Mouse (Mus musculus): ENCODE data around the gene Mab21l1. TPM values are rescaled to one million over a fixed set of nuclear protein-coding genes. Genes with fewer than 3 reads are reported as not detected.

The Mab21l1 gene
- polyA plus RNA-seq, 1 experiment from 2014 or later: 76.1 TPM

DNA sequence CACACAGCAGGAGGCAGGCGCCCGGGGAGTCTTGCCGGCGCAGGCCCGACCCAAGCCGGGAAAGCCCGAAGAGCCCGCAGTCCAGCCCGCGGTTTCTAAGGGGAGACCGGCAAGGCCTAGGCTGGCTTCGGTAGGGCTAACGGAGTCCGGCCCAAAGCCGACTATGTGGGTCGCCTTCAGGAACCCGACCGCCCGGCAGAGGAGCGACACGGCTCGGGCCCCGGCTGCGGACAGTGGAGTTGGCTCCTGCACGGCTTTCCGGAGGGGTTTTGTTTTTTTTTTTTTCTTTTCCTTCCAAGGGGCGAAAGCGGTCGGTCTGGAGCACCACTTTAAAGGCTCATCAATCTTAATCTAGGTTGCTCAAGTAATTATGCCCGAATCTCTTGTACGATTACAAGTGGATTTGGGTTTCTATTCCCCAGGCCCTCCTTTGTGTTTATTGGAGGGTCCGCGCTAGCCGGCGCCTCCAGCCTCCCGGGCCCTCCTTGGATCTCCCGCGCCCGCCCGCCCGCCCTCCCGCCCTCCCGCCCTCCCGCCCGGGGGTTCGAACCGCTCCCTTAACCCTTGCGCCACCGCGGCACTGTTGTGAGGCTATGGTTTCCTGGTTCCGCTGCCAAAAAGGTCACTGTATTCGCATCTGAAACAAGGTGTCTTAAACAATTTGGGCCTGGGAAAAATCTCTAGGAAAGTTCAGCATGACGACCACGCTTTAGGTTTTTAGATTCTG is 5.3 kb downstream of the Mab21l1 start:
- DNase-seq (ENCODE audit: low spot score): peak; percentile 77
- Histone ChIP-seq H3K27me3 (ENCODE audit: control insufficient read depth, insufficient read depth, low read length) (no peaks in the 10 kb centered on the region), H3K4me1 (ENCODE audit: control insufficient read depth, insufficient read depth, low read length) (no peaks in the 10 kb centered on the region), H3K27ac (replicated peaks; ENCODE audit: low read depth, low read length) (peak overlapping the region; percentile 97), H3K9ac (replicated peaks; ENCODE audit: low read length) (peak overlapping the region; percentile 83), H3K9me3 (replicated peaks; ENCODE audit: control insufficient read depth, low read length) (no peaks in the 10 kb centered on the region), H3K4me2 (ENCODE audit: low read depth, low read length) (peak overlapping the region; percentile 66), H3K36me3 (replicated peaks; ENCODE audit: control insufficient read depth, insufficient read depth, low read depth, low read length) (no peaks in the 10 kb centered on the region), H3K4me3 (ENCODE audit: low read depth, low read length) (peak overlapping the region; percentile 44)
- peak; percentile 51 for ATAC-seq (replicated peaks; ENCODE audit: insufficient number of reproducible peaks, low FRiP score, low TSS enrichment, low read depth)
- under 1% methylated on average over 50 of the region's 54 CpGs for WGBS

DNA sequence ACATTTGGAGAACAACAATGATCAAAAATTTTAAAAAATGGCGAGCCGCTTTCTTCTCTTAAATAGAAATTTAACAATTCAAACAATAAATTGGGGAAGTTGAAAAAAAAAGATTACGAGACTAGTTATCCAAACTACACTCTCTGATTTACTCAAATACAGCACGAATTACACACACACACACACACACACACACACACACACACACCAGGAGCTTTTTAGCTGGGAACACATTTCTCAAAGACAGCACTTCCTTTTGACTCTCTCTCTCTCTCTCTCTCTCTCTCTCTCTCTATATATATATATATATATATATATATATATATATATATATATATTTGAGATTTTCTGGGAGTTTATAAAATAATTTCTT is 5.9 kb downstream of the Mab21l1 start:
- Histone ChIP-seq H3K27me3 (ENCODE audit: control insufficient read depth, insufficient read depth, low read length) (no peaks in the 10 kb centered on the region), H3K9ac (replicated peaks; ENCODE audit: low read length) (no peak overlapping the region), H3K36me3 (replicated peaks; ENCODE audit: control insufficient read depth, insufficient read depth, low read depth, low read length) (no peaks in the 10 kb centered on the region), H3K27ac (replicated peaks; ENCODE audit: low read depth, low read length) (no peak overlapping the region), H3K9me3 (replicated peaks; ENCODE audit: control insufficient read depth, low read length) (no peaks in the 10 kb centered on the region), H3K4me3 (ENCODE audit: low read depth, low read length) (no peak overlapping the region), H3K4me1 (ENCODE audit: control insufficient read depth, insufficient read depth, low read length) (no peaks in the 10 kb centered on the region), H3K4me2 (ENCODE audit: low read depth, low read length) (peak overlapping the region; percentile 66; the same call in 1 of the 2 replicates)
- no peak for ATAC-seq (replicated peaks; ENCODE audit: insufficient number of reproducible peaks, low FRiP score, low TSS enrichment, low read depth)
- no peak for DNase-seq (ENCODE audit: low spot score)
- WGBS: 10% methylated on average over 4 of the region's 4 CpGs

DNA sequence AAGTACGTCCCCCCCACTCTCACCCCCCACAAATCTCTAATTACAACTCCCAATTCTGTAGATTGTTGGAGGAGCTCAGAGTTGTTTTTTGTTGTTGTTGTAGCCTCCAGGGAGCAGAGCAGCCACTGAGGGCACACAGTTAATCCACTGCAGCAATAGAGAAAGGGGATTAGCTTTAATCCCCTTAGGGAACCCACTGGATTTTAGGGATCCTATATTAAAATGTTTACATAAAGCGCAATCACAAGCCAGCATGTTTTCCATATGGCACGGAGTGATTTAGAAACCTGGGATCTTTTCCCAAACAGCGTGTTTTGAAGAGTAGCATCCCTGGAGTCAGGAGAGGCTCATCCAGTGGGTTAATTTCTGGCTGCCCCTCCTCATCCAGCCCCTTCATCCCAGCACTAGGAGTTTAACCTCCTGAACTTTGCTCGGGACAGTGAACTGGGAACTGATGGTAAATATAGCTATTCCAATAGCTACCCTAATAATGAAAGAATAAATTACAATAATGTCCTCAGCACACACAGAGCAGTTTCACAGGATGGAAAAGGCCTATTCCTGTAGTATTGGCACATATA is 6.4 kb downstream of the Mab21l1 start:
- no peaks in the 10 kb centered on the region for H3K36me3 ChIP-seq (replicated peaks; ENCODE audit: control insufficient read depth, insufficient read depth, low read depth, low read length)
- ATAC-seq (replicated peaks; ENCODE audit: insufficient number of reproducible peaks, low FRiP score, low TSS enrichment, low read depth) (no peak), DNase-seq (ENCODE audit: low spot score) (peak; percentile 25)
- no peak overlapping the region for H3K4me3 ChIP-seq (ENCODE audit: low read depth, low read length)
- no peak overlapping the region for H3K9ac ChIP-seq (replicated peaks; ENCODE audit: low read length)
- 12% methylated on average over 5 of the region's 5 CpGs for WGBS
- no peaks in the 10 kb centered on the region for H3K9me3 ChIP-seq (replicated peaks; ENCODE audit: control insufficient read depth, low read length)
- H3K4me2 ChIP-seq (ENCODE audit: low read depth, low read length): no peak overlapping the region
- H3K27ac ChIP-seq (replicated peaks; ENCODE audit: low read depth, low read length): no peak overlapping the region
- H3K4me1 ChIP-seq (ENCODE audit: control insufficient read depth, insufficient read depth, low read length): no peaks in the 10 kb centered on the region
- no peaks in the 10 kb centered on the region for H3K27me3 ChIP-seq (ENCODE audit: control insufficient read depth, insufficient read depth, low read length)

DNA sequence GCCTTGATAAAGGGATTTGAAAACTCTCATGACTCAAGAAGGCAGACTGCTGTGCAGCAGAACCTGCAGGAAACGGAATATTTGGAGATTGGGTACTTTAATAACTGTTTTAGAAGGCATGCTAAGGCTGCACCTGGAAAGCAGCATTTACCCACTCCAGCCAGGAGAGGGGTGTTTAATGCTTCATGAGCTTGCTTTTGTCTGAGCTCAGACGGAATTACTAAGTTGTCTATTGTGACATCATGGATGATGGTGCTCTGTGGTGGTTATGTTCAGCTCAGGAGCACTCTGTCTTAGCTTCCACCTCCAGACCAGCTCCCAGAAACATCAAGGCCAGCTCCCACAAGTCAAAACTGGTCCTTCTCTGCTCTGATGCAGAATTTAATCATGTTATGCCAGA is 7.5 kb downstream of the Mab21l1 start:
- Histone ChIP-seq H3K27me3 (ENCODE audit: control insufficient read depth, insufficient read depth, low read length) (no peaks in the 10 kb centered on the region), H3K27ac (replicated peaks; ENCODE audit: low read depth, low read length) (no peak overlapping the region), H3K9me3 (replicated peaks; ENCODE audit: control insufficient read depth, low read length) (no peaks in the 10 kb centered on the region), H3K4me3 (ENCODE audit: low read depth, low read length) (no peak overlapping the region), H3K9ac (replicated peaks; ENCODE audit: low read length) (no peak overlapping the region), H3K4me1 (ENCODE audit: control insufficient read depth, insufficient read depth, low read length) (no peaks in the 10 kb centered on the region; the same call in 1 of the 2 replicates), H3K36me3 (replicated peaks; ENCODE audit: control insufficient read depth, insufficient read depth, low read depth, low read length) (no peaks in the 10 kb centered on the region), H3K4me2 (ENCODE audit: low read depth, low read length) (no peak overlapping the region)
- ATAC-seq (replicated peaks; ENCODE audit: insufficient number of reproducible peaks, low FRiP score, low TSS enrichment, low read depth) (no peak; the same call in 1 of the 2 replicates), DNase-seq (ENCODE audit: low spot score) (no peak)
- WGBS: 44% methylated on average over 2 of the region's 2 CpGs

DNA sequence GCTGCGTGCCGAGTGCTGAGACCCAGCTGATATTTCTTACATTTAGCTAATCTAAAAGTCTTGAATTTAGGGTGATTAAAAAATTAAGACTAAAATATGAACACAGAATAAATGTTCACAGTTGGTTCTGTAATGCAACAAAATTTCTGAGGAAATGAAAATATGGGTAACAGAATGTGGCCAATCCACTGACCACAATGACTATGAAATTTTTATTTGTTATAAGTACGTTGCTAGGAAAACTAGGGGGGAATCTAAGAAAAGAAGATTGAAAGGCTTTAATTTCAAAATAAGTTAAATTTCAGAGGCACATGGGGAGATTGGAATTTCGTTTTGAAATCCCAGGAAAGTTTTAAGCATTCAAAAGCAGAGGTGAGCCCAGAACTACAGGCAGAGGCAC is 8.3 kb downstream of the Mab21l1 start:
- no peaks in the 10 kb centered on the region for H3K36me3 ChIP-seq (replicated peaks; ENCODE audit: control insufficient read depth, insufficient read depth, low read depth, low read length)
- 76% methylated on average over 4 of the region's 4 CpGs for WGBS
- H3K27me3 ChIP-seq (ENCODE audit: control insufficient read depth, insufficient read depth, low read length): no peaks in the 10 kb centered on the region
- H3K4me2 ChIP-seq (ENCODE audit: low read depth, low read length): no peak overlapping the region
- no peak overlapping the region for H3K9ac ChIP-seq (replicated peaks; ENCODE audit: low read length)
- H3K9me3 ChIP-seq (replicated peaks; ENCODE audit: control insufficient read depth, low read length): no peaks in the 10 kb centered on the region
- no peak overlapping the region for H3K27ac ChIP-seq (replicated peaks; ENCODE audit: low read depth, low read length)
- H3K4me3 ChIP-seq (ENCODE audit: low read depth, low read length): no peak overlapping the region
- no peaks in the 10 kb centered on the region; the same call in 1 of the 2 replicates for H3K4me1 ChIP-seq (ENCODE audit: control insufficient read depth, insufficient read depth, low read length)
- ATAC-seq (replicated peaks; ENCODE audit: insufficient number of reproducible peaks, low FRiP score, low TSS enrichment, low read depth): no peak
- DNase-seq (ENCODE audit: low spot score): no peak

DNA sequence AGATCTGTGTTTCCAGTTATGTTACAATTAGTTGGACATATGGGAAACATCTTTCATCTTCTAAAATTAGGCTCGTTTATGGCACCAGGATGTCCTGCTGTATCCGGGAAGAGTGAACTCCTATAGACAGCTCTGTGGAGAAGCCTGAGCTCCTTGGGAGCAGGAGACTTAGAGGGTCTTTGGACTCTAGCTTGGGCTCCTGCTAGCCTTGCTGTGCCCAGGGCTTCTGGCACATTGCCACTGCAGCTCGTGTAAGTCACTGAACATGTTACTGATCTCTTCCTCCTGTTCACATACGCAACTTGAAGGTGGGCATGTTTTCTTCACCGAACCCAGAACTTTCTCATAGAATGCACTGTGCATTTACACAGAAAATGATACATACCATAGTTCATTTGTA is 9.9 kb downstream of the Mab21l1 start:
- H3K4me2 ChIP-seq (ENCODE audit: low read depth, low read length): no peak overlapping the region
- DNase-seq (ENCODE audit: low spot score): no peak
- no peaks in the 10 kb centered on the region for H3K9me3 ChIP-seq (replicated peaks; ENCODE audit: control insufficient read depth, low read length)
- no peak overlapping the region for H3K4me3 ChIP-seq (ENCODE audit: low read depth, low read length)
- no peaks in the 10 kb centered on the region for H3K36me3 ChIP-seq (replicated peaks; ENCODE audit: control insufficient read depth, insufficient read depth, low read depth, low read length)
- H3K27me3 ChIP-seq (ENCODE audit: control insufficient read depth, insufficient read depth, low read length): no peaks in the 10 kb centered on the region
- no peak overlapping the region for H3K27ac ChIP-seq (replicated peaks; ENCODE audit: low read depth, low read length)
- 69% methylated on average over 5 of the region's 5 CpGs for WGBS
- H3K9ac ChIP-seq (replicated peaks; ENCODE audit: low read length): no peak overlapping the region
- H3K4me1 ChIP-seq (ENCODE audit: control insufficient read depth, insufficient read depth, low read length): no peaks in the 10 kb centered on the region; the same call in 1 of the 2 replicates
- ATAC-seq (replicated peaks; ENCODE audit: insufficient number of reproducible peaks, low FRiP score, low TSS enrichment, low read depth): no peak

DNA sequence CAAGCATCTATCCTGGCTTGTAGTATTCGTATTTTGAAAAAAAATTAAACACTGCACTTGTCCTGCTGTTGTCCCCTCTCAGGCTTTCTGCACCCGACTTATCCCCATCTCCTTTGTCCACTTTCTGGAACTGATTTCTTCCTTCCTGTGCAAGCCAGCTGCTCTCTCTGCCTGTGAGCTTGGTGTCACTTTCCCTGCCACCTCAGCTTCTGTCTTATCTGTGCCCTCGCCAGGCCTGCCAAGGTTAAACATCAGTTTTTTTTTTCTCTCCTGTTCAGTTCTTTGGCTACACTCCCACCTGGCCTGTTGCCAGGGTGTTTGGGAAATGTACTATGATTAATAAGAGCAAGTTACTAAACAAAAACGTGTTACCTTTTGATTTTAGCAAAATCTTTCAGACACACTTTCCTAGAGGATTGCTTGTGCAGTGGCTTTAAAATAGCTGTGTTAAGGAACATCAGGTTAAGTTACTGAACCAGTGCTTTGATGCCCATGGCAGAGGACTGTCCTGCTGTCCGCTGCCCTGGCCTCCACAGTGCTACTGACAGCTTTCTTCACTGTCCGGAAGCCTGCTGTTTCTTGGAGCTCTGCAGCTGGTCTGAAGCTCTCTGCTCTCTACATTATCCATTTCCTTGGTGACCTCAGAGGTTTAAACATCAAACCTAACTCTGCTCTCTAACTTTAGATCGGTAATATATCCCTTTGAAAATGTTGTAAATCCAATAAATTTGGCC is 11.7 kb downstream of the Mab21l1 start:
- WGBS: 51% methylated on average over 7 of the region's 7 CpGs
- no peak for DNase-seq (ENCODE audit: low spot score)
- no peak overlapping the region for H3K27ac ChIP-seq (replicated peaks; ENCODE audit: low read depth, low read length)
- no peak overlapping the region for H3K9ac ChIP-seq (replicated peaks; ENCODE audit: low read length)
- no peaks in the 10 kb centered on the region for H3K27me3 ChIP-seq (ENCODE audit: control insufficient read depth, insufficient read depth, low read length)
- H3K4me2 ChIP-seq (ENCODE audit: low read depth, low read length): no peak overlapping the region
- no peaks in the 10 kb centered on the region for H3K36me3 ChIP-seq (replicated peaks; ENCODE audit: control insufficient read depth, insufficient read depth, low read depth, low read length)
- no peak overlapping the region for H3K4me3 ChIP-seq (ENCODE audit: low read depth, low read length)
- ATAC-seq (replicated peaks; ENCODE audit: insufficient number of reproducible peaks, low FRiP score, low TSS enrichment, low read depth): no peak
- no peaks in the 10 kb centered on the region for H3K9me3 ChIP-seq (replicated peaks; ENCODE audit: control insufficient read depth, low read length)
- H3K4me1 ChIP-seq (ENCODE audit: control insufficient read depth, insufficient read depth, low read length): no peaks in the 10 kb centered on the region; the same call in 1 of the 2 replicates

DNA sequence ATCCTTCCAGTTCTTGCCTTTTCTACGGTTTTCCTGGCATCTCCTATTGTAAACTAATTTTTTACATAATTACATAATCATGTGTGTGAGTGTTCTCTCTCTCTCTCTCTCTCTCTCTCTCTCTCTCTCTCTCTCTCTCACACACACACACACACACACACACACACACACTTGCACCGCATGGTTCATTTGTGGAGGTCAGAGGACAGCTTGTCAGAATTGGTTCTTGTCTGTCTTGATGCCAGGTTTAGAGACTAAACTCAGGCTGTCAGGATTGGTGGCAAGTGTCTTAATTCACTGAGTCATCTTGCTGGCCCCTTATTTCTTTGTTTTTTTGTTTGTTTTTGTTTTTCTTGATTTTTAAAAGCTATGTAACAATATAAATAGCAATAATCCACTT is 12.5 kb downstream of the Mab21l1 start:
- no peaks in the 10 kb centered on the region for H3K36me3 ChIP-seq (replicated peaks; ENCODE audit: control insufficient read depth, insufficient read depth, low read depth, low read length)
- H3K9me3 ChIP-seq (replicated peaks; ENCODE audit: control insufficient read depth, low read length): no peaks in the 10 kb centered on the region
- DNase-seq (ENCODE audit: low spot score) (no peak), ATAC-seq (replicated peaks; ENCODE audit: insufficient number of reproducible peaks, low FRiP score, low TSS enrichment, low read depth) (no peak)
- H3K27ac ChIP-seq (replicated peaks; ENCODE audit: low read depth, low read length): no peak overlapping the region
- 53% methylated on average over 2 of the region's 2 CpGs for WGBS
- no peak overlapping the region for H3K4me2 ChIP-seq (ENCODE audit: low read depth, low read length)
- H3K4me3 ChIP-seq (ENCODE audit: low read depth, low read length): no peak overlapping the region
- no peaks in the 10 kb centered on the region; the same call in 1 of the 2 replicates for H3K4me1 ChIP-seq (ENCODE audit: control insufficient read depth, insufficient read depth, low read length)
- H3K27me3 ChIP-seq (ENCODE audit: control insufficient read depth, insufficient read depth, low read length): no peaks in the 10 kb centered on the region
- H3K9ac ChIP-seq (replicated peaks; ENCODE audit: low read length): no peak overlapping the region
